Mouse (Mus musculus): ENCODE results near the gene Hdgfl2. TPM values are rescaled to one million over a fixed set of nuclear protein-coding genes. Genes with fewer than 3 reads are reported as not detected.

Hdgfl2 gene
- polyA plus RNA-seq, 1 experiment from 2014 or later = 27.7 TPM

- H3K9me3 ChIP-seq (ENCODE audit: low read length) = no peaks in the 10 kb centered on the region
- no peak for ATAC-seq
- peak within 1 kb of the TSS; percentile 54 for H3K4me3 ChIP-seq (ENCODE audit: low read depth, low read length)
- peak within 1 kb of the TSS; percentile 69 for H3K4me2 ChIP-seq (ENCODE audit: low read depth, low read length)
- H3K27me3 ChIP-seq (ENCODE audit: insufficient read depth, low read length) = peaks cover 9% of the 10 kb centered on the region; the same call in 1 of the 2 replicates
- DNase-seq = peak; percentile 69
- TF ChIP-seq EP300 (IDR thresholded peaks at IDR 0.05; ENCODE audit: low read depth) (peak; percentile 67; the same call in 1 of the 2 replicates), CTCF (IDR thresholded peaks at IDR 0.05; ENCODE audit: low read depth) (no peak)
- peaks cover 8% of the 10 kb centered on the region for H3K4me1 ChIP-seq (ENCODE audit: insufficient read depth)
- WGBS (ENCODE audit: insufficient replicate concordance) = 30% methylated on average over 2 of the region's 2 CpGs
- peaks cover 2% of the 10 kb centered on the region; the same call in 1 of the 2 replicates for H3K36me3 ChIP-seq (replicated peaks; ENCODE audit: insufficient read depth, low read length)
- peak within 1 kb of the TSS; percentile 81 for H3K27ac ChIP-seq (ENCODE audit: low read depth)
- H3K9ac ChIP-seq (replicated peaks) = peak within 1 kb of the TSS; percentile 67
These were observed 42.4 kb downstream of the Hdgfl2 start, which contains the start of gene Lrg1 for GRCm38 (mm10) chr17:56121826-56122225. Lrg1 (minus strand) TSS chr17:56122001.

GRCm38 (mm10) chr17:56123161-56123560 lies 43.7 kb downstream of the Hdgfl2 start:
- peaks cover 2% of the 10 kb centered on the region; the same call in 1 of the 2 replicates for H3K36me3 ChIP-seq (replicated peaks; ENCODE audit: insufficient read depth, low read length)
- no peak overlapping the region for H3K9ac ChIP-seq (replicated peaks)
- ATAC-seq = no peak
- DNase-seq = no peak
- WGBS (ENCODE audit: insufficient replicate concordance) = 83% methylated on average over 12 of the region's 12 CpGs
- no peak overlapping the region for H3K27ac ChIP-seq (ENCODE audit: low read depth)
- no peak overlapping the region for H3K4me3 ChIP-seq (ENCODE audit: low read depth, low read length)
- peaks cover 5% of the 10 kb centered on the region for H3K4me1 ChIP-seq (ENCODE audit: insufficient read depth)
- no peaks in the 10 kb centered on the region for H3K9me3 ChIP-seq (ENCODE audit: low read length)
- peaks cover 9% of the 10 kb centered on the region; the same call in 1 of the 2 replicates for H3K27me3 ChIP-seq (ENCODE audit: insufficient read depth, low read length)
- TF ChIP-seq CTCF (IDR thresholded peaks at IDR 0.05; ENCODE audit: low read depth) = no peak
- TF ChIP-seq EP300 (IDR thresholded peaks at IDR 0.05; ENCODE audit: low read depth) = no peak
- H3K4me2 ChIP-seq (ENCODE audit: low read depth, low read length) = no peak overlapping the region

GRCm38 (mm10) chr17:56123681-56124340 lies 44.4 kb downstream of the Hdgfl2 start:
- DNase-seq (no peak), ATAC-seq (no peak)
- Histone ChIP-seq H3K9me3 (ENCODE audit: low read length) (no peaks in the 10 kb centered on the region), H3K4me2 (ENCODE audit: low read depth, low read length) (peak overlapping the region; percentile 70), H3K27me3 (ENCODE audit: insufficient read depth, low read length) (peaks cover 9% of the 10 kb centered on the region; the same call in 1 of the 2 replicates), H3K9ac (replicated peaks) (peak overlapping the region; percentile 54), H3K4me3 (ENCODE audit: low read depth, low read length) (peak overlapping the region; percentile 25), H3K4me1 (ENCODE audit: insufficient read depth) (peaks cover 5% of the 10 kb centered on the region), H3K27ac (ENCODE audit: low read depth) (peak overlapping the region; percentile 34; the same call in 1 of the 2 replicates), H3K36me3 (replicated peaks; ENCODE audit: insufficient read depth, low read length) (peaks cover 2% of the 10 kb centered on the region; the same call in 1 of the 2 replicates)
- TF ChIP-seq EP300 (IDR thresholded peaks at IDR 0.05; ENCODE audit: low read depth) (no peak), CTCF (IDR thresholded peaks at IDR 0.05; ENCODE audit: low read depth) (no peak)
- 62% methylated on average over 54 of the region's 59 CpGs for WGBS (ENCODE audit: insufficient replicate concordance)

- 36% methylated on average over 57 of the region's 59 CpGs for WGBS (ENCODE audit: insufficient replicate concordance)
- H3K4me3 ChIP-seq (ENCODE audit: low read depth, low read length) = peak overlapping the region; percentile 25
- H3K4me1 ChIP-seq (ENCODE audit: insufficient read depth) = peaks cover 5% of the 10 kb centered on the region; the same call in 1 of the 2 replicates
- H3K36me3 ChIP-seq (replicated peaks; ENCODE audit: insufficient read depth, low read length) = peaks cover 8% of the 10 kb centered on the region
- DNase-seq (peak; percentile 83), ATAC-seq (peak; percentile 6; the same call in 1 of the 2 replicates)
- peaks cover 9% of the 10 kb centered on the region; the same call in 1 of the 2 replicates for H3K27me3 ChIP-seq (ENCODE audit: insufficient read depth, low read length)
- H3K4me2 ChIP-seq (ENCODE audit: low read depth, low read length) = peak overlapping the region; percentile 70
- H3K27ac ChIP-seq (ENCODE audit: low read depth) = peak overlapping the region; percentile 34; the same call in 1 of the 2 replicates
- no peaks in the 10 kb centered on the region for H3K9me3 ChIP-seq (ENCODE audit: low read length)
- H3K9ac ChIP-seq (replicated peaks) = peak overlapping the region; percentile 54
- TF ChIP-seq EP300 (IDR thresholded peaks at IDR 0.05; ENCODE audit: low read depth) (no peak), CTCF (IDR thresholded peaks at IDR 0.05; ENCODE audit: low read depth) (peak; percentile 85)
These were observed 45.2 kb downstream of the Hdgfl2 start for GRCm38 (mm10) chr17:56124377-56125275.

- Histone ChIP-seq H3K4me2 (ENCODE audit: low read depth, low read length) (no peak overlapping the region), H3K36me3 (replicated peaks; ENCODE audit: insufficient read depth, low read length) (peaks cover 12% of the 10 kb centered on the region), H3K9me3 (ENCODE audit: low read length) (no peaks in the 10 kb centered on the region), H3K9ac (replicated peaks) (no peak overlapping the region), H3K27me3 (ENCODE audit: insufficient read depth, low read length) (peaks cover 4% of the 10 kb centered on the region; the same call in 1 of the 2 replicates), H3K4me1 (ENCODE audit: insufficient read depth) (peaks cover 5% of the 10 kb centered on the region; the same call in 1 of the 2 replicates), H3K4me3 (ENCODE audit: low read depth, low read length) (no peak overlapping the region), H3K27ac (ENCODE audit: low read depth) (no peak overlapping the region)
- DNase-seq = no peak
- ATAC-seq = no peak
- 87% methylated on average over 4 of the region's 4 CpGs for WGBS (ENCODE audit: insufficient replicate concordance)
- no peak for TF ChIP-seq EP300 (IDR thresholded peaks at IDR 0.05; ENCODE audit: low read depth)
These were observed 45.8 kb downstream of the Hdgfl2 start for GRCm38 (mm10) chr17:56125276-56125630.

- ATAC-seq (no peak), DNase-seq (no peak)
- no peak overlapping the region for H3K4me2 ChIP-seq (ENCODE audit: low read depth, low read length)
These were observed 46.7 kb downstream of the Hdgfl2 start for GRCm38 (mm10) chr17:56126175-56126574.

More at GRCm38 (mm10) chr17:56126175-56126574, 46.7 kb downstream of the Hdgfl2 start:
- H3K27ac ChIP-seq (ENCODE audit: low read depth) = no peak overlapping the region
- H3K9me3 ChIP-seq (ENCODE audit: low read length) = no peaks in the 10 kb centered on the region; the same call in 1 of the 2 replicates
- no peak overlapping the region for H3K4me3 ChIP-seq (ENCODE audit: low read depth, low read length)
- peaks cover 18% of the 10 kb centered on the region for H3K36me3 ChIP-seq (replicated peaks; ENCODE audit: insufficient read depth, low read length)
- H3K4me1 ChIP-seq (ENCODE audit: insufficient read depth) = peaks cover 5% of the 10 kb centered on the region; the same call in 1 of the 2 replicates
- H3K9ac ChIP-seq (replicated peaks) = no peak overlapping the region
- TF ChIP-seq EP300 (IDR thresholded peaks at IDR 0.05; ENCODE audit: low read depth) = no peak
- no peak for TF ChIP-seq CTCF (IDR thresholded peaks at IDR 0.05; ENCODE audit: low read depth)
- 79% methylated on average over 11 of the region's 11 CpGs for WGBS (ENCODE audit: insufficient replicate concordance)
- no peaks in the 10 kb centered on the region for H3K27me3 ChIP-seq (ENCODE audit: insufficient read depth, low read length)

Measured in liver, postnatal 0 days (tissue).